Mouse (Mus musculus) lung, embryonic 16.5 days (tissue): ENCODE measurements around the gene Rarres2. TPM values are rescaled to one million over a fixed set of nuclear protein-coding genes. Genes with fewer than 3 reads are reported as not detected.

Source experiments
- ATAC-seq: fragments of 200-750 bp; cut with Nextera tagmentation; 2 replicates; pipeline ENCODE4 v1.8.0; 2017; ENCODE audit warnings: low read depth, mild to moderate bottlenecking, moderate library complexity
- H3K27ac ChIP-seq: fragments of 300-500 bp; sonication (generic); 2 replicates; pipeline ENCODE4 v1.5.1; 2014; ENCODE audit warnings: mild to moderate bottlenecking, control low read depth, low read length
- H3K27me3 ChIP-seq: fragments of 300-500 bp; sonication (generic); 2 replicates; pipeline ENCODE4 v1.6.1; 2014; ENCODE audit warnings: low read depth, low read length, mixed read lengths; ENCODE audit not compliant: control insufficient read depth, insufficient read depth
- H3K36me3 ChIP-seq: fragments of 300-500 bp; sonication (generic); 2 replicates; pipeline ENCODE4 v1.6.1; 2014; ENCODE audit warnings: low read length; ENCODE audit not compliant: control insufficient read depth, insufficient read depth
- H3K4me1 ChIP-seq: fragments of 300-500 bp; sonication (generic); replicated peaks from 2 replicates; pipeline ENCODE4 v1.6.1; 2014; ENCODE audit warnings: low read length, mixed read lengths; ENCODE audit not compliant: control insufficient read depth, insufficient read depth
- H3K4me2 ChIP-seq: fragments of 300-500 bp; sonication (generic); 2 replicates; pipeline ENCODE4 v1.6.1; 2014; ENCODE audit warnings: low read depth, low read length, control low read depth
- H3K4me3 ChIP-seq: fragments of 300-500 bp; sonication (generic); 2 replicates; pipeline ENCODE4 v1.5.1; 2014; ENCODE audit warnings: mild to moderate bottlenecking, low read length, control low read depth
- H3K9ac ChIP-seq: fragments of 300-500 bp; sonication (generic); 2 replicates; pipeline ENCODE4 v1.6.1; 2014; ENCODE audit warnings: low read length, control low read depth
- H3K9me3 ChIP-seq: fragments of 300-500 bp; sonication (generic); 2 replicates; pipeline ENCODE4 v1.6.1; 2016; ENCODE audit warnings: low read length; ENCODE audit not compliant: control insufficient read depth
- WGBS: fragments of 180-500 bp; shearing (Covaris S2); extraction: QIAGEN DNeasy Blood & Tissue Kit; methylation state at CpG from one replicate; pipeline ENCODE4 v1.1.7; 2014; 5-methylcytosine and 5-hydroxymethylcytosine counted together
- polyA plus RNA-seq: library from polyadenylated mRNA; unstranded; fragments of >200 nt; fragmentation: Nextera tagmentation; extraction: Ambion mirVana; gene quantifications from 2 replicates; pipeline ENCODE4 v1.2.1, GENCODE M21; 2015

Gene Rarres2
- 101 and 114 TPM in 2 replicates for polyA plus RNA-seq

- Histone ChIP-seq H3K4me2 (peak within 1 kb of the TSS; percentile 57), H3K27me3 (no peaks in the 10 kb centered on the region), H3K36me3 (no peaks in the 10 kb centered on the region), H3K4me1 (peaks cover 21% of the 10 kb centered on the region), H3K9ac (peak within 1 kb of the TSS; percentile 43), H3K27ac (peak within 1 kb of the TSS; percentile 76), H3K4me3 (peak within 1 kb of the TSS; percentile 36), H3K9me3 (no peaks in the 10 kb centered on the region; the same call in 1 of the 2 replicates)
- WGBS, result 12% methylated on average over 6 of the region's 6 CpGs
- peak; percentile 88 for ATAC-seq
Observed at GRCm38 (mm10) chr6:48572572-48573061, at the start of gene Rarres2. Rarres2 (minus strand) TSS chr6:48572789.

GRCm38 (mm10) chr6:48620031-48620430 is 47.4 kb upstream of the Rarres2 start:
- Histone ChIP-seq H3K9ac (no peak overlapping the region), H3K4me2 (no peak overlapping the region), H3K4me1 (no peaks in the 10 kb centered on the region), H3K9me3 (no peaks in the 10 kb centered on the region), H3K27ac (no peak overlapping the region), H3K4me3 (no peak overlapping the region), H3K36me3 (peaks cover 16% of the 10 kb centered on the region), H3K27me3 (no peaks in the 10 kb centered on the region)
- WGBS, result 90% methylated on average over 30 of the region's 30 CpGs
- ATAC-seq, result no peak

- Histone ChIP-seq H3K27ac (no peak overlapping the region), H3K4me1 (no peaks in the 10 kb centered on the region), H3K27me3 (no peaks in the 10 kb centered on the region), H3K4me2 (no peak overlapping the region), H3K9me3 (no peaks in the 10 kb centered on the region), H3K9ac (no peak overlapping the region), H3K4me3 (no peak overlapping the region), H3K36me3 (peaks cover 10% of the 10 kb centered on the region)
- ATAC-seq, result no peak
- WGBS, result 86% methylated on average over 5 of the region's 5 CpGs
Observed at GRCm38 (mm10) chr6:48614756-48615155, 42.2 kb upstream of the Rarres2 start.

GRCm38 (mm10) chr6:48613464-48613863 is 40.9 kb upstream of the Rarres2 start:
- 77% methylated on average over 4 of the region's 4 CpGs for WGBS
- H3K4me1 ChIP-seq, result no peaks in the 10 kb centered on the region
- no peaks in the 10 kb centered on the region for H3K27me3 ChIP-seq
- ATAC-seq, result no peak
- peaks cover 2% of the 10 kb centered on the region; the same call in 1 of the 2 replicates for H3K36me3 ChIP-seq
- no peak overlapping the region for H3K27ac ChIP-seq
- H3K9me3 ChIP-seq, result no peaks in the 10 kb centered on the region
- H3K4me2 ChIP-seq, result no peak overlapping the region
- H3K9ac ChIP-seq, result no peak overlapping the region
- no peak overlapping the region for H3K4me3 ChIP-seq

GRCm38 (mm10) chr6:48610657-48611056 is 38.1 kb upstream of the Rarres2 start:
- Histone ChIP-seq H3K4me3 (no peak overlapping the region), H3K27me3 (no peaks in the 10 kb centered on the region), H3K27ac (no peak overlapping the region), H3K4me1 (no peaks in the 10 kb centered on the region), H3K9ac (no peak overlapping the region), H3K4me2 (no peak overlapping the region), H3K9me3 (no peaks in the 10 kb centered on the region), H3K36me3 (peaks cover 2% of the 10 kb centered on the region; the same call in 1 of the 2 replicates)
- WGBS, result 42% methylated on average over 3 of the region's 3 CpGs
- ATAC-seq, result no peak

- Histone ChIP-seq H3K9me3 (no peaks in the 10 kb centered on the region), H3K4me3 (no peak overlapping the region), H3K4me1 (no peaks in the 10 kb centered on the region), H3K36me3 (peaks cover 2% of the 10 kb centered on the region; the same call in 1 of the 2 replicates), H3K27me3 (no peaks in the 10 kb centered on the region), H3K27ac (no peak overlapping the region), H3K9ac (no peak overlapping the region), H3K4me2 (no peak overlapping the region)
- no peak for ATAC-seq
- WGBS, result 51% methylated on average over 7 of the region's 7 CpGs
Observed at GRCm38 (mm10) chr6:48609512-48609911, 36.9 kb upstream of the Rarres2 start.

GRCm38 (mm10) chr6:48608124-48608523 is 35.5 kb upstream of the Rarres2 start:
- Histone ChIP-seq H3K4me3 (no peak overlapping the region), H3K9ac (no peak overlapping the region), H3K27me3 (no peaks in the 10 kb centered on the region), H3K27ac (no peak overlapping the region), H3K9me3 (no peaks in the 10 kb centered on the region), H3K4me1 (no peaks in the 10 kb centered on the region), H3K4me2 (no peak overlapping the region), H3K36me3 (no peaks in the 10 kb centered on the region)
- 73% methylated on average over 2 of the region's 2 CpGs for WGBS
- no peak for ATAC-seq

- under 1% methylated on average over 27 of the region's 28 CpGs for WGBS
- Histone ChIP-seq H3K36me3 (peaks cover 27% of the 10 kb centered on the region), H3K4me2 (peak overlapping the region; percentile 98), H3K27ac (peak overlapping the region; percentile 73), H3K9me3 (peaks cover 8% of the 10 kb centered on the region), H3K4me3 (peak overlapping the region; percentile 91), H3K4me1 (peaks cover 13% of the 10 kb centered on the region), H3K9ac (peak overlapping the region; percentile 88), H3K27me3 (no peaks in the 10 kb centered on the region)
- ATAC-seq, result peak; percentile 72
Observed at GRCm38 (mm10) chr6:48602080-48602741, 29.6 kb upstream of the Rarres2 start.

GRCm38 (mm10) chr6:48601271-48602079 is 28.9 kb upstream of the Rarres2 start, which contains the start of gene Zfp775:
Zfp775 (plus strand) TSS chr6:48602063.
- Histone ChIP-seq H3K4me1 (peaks cover 13% of the 10 kb centered on the region), H3K4me3 (peak within 1 kb of the TSS; percentile 91), H3K27me3 (no peaks in the 10 kb centered on the region), H3K9ac (peak within 1 kb of the TSS; percentile 88), H3K9me3 (peaks cover 15% of the 10 kb centered on the region), H3K36me3 (peaks cover 34% of the 10 kb centered on the region), H3K4me2 (peak within 1 kb of the TSS; percentile 98), H3K27ac (peak within 1 kb of the TSS; percentile 73)
- WGBS, result 5% methylated on average over 42 of the region's 42 CpGs
- peak; percentile 100 for ATAC-seq
